Mouse (Mus musculus) megakaryocyte-erythroid progenitor cell, adult 5 weeks (primary cell): ENCODE data around the gene Ankrd34b. TPM values are rescaled to one million over a fixed set of nuclear protein-coding genes. Genes with fewer than 3 reads are reported as not detected.

Experiments
- polyA plus RNA-seq: library from polyadenylated mRNA; stranded (reverse); fragments of >175 nt; gene quantifications from 2 replicates; pipeline ENCODE4 v1.2.3, GENCODE M21; 2012

Gene Ankrd34b
- polyA plus RNA-seq, result 0.03 TPM in 1 of 2 replicates, not detected in the other

GRCm38 (mm10) chr13:92425758-92426264 lies at the start of gene Ankrd34b:
TSS of gene Ankrd34b (plus strand) at chr13:92425896.

GRCm38 (mm10) chr13:92483852-92484463 lies 58.3 kb downstream of the Ankrd34b start, which contains the start of gene Fam151b:
TSS of gene Fam151b (minus strand) at chr13:92484015.

Other genes starting within 250 kb of the Ankrd34b start
- not detected in 2 replicates for gene Gm20379, start 119.9 kb upstream of the Ankrd34b start, polyA plus RNA-seq
- gene Dhfr, start 71.2 kb upstream of the Ankrd34b start, polyA plus RNA-seq, result 1.1 and 1.4 TPM in 2 replicates
- 18.6 and 27.8 TPM in 2 replicates for gene Msh3, start 70.9 kb upstream of the Ankrd34b start, polyA plus RNA-seq
- 0.22 and 0.34 TPM in 2 replicates for gene Fam151b, start 58.1 kb downstream of the Ankrd34b start, polyA plus RNA-seq
- gene Zfyve16, start 105.0 kb downstream of the Ankrd34b start, polyA plus RNA-seq, result 0.61 and 1.2 TPM in 2 replicates
- not detected in 2 replicates for gene Spz1, start 150.3 kb downstream of the Ankrd34b start, polyA plus RNA-seq
- 3.5 and 3.9 TPM in 2 replicates for gene Serinc5, start 185.2 kb downstream of the Ankrd34b start, polyA plus RNA-seq